ENCODE assay signal across 22 mouse cellular contexts in the genomic region with DNA sequence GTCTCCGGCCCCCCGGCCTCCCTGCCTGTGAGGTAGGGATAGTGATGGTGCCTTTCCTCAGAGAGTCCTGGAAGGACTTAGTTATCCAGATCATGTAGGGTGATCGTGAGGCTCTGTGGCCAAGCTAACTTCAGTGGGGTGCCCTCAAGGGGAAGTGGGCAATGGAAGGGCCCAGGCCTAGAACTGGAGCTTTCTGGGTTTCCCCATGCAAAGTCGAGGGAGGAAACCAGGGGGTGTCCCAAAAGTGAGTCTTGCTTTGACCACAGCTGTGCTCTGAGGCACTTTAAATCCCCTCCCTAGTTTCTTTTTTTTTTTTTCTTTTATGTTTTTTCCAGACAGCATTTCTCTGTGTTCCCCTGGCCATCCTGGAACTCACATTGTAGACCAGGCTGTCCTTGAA. TPM values are rescaled to one million over a fixed set of nuclear protein-coding genes. Genes with fewer than 3 reads are reported as not detected.
DNase-seq lines count a peak whose midpoint lies in the region; ATAC-seq and TF ChIP-seq lines count a peak whose summit lies in the region.
"Had no signal": no experiment of that assay in that cellular context is flagged by ENCODE, and none has a peak within 500 bp of the region (broad histone marks: within the 10 kb centered on the region; RNA-seq: fewer than 3 reads in every experiment).

No protein-coding gene starts in this region.

- TF ChIP-seq CTCF in left cerebral cortex, adult 2 months (IDR thresholded peaks at IDR 0.05) = no peak

- WGBS in heart, embryonic 10.5 days = 85% methylated on average over 4 of the region's 4 CpGs

- H3K4me1 ChIP-seq in heart, embryonic 10.5 days = no peaks in the 10 kb centered on the region
- H3K4me1 ChIP-seq: forebrain, embryonic 10.5 days; intestine, embryonic 15.5 days; liver, embryonic 13.5 days; midbrain, embryonic 15.5 days; stomach, embryonic 15.5 days had no signal

- no peak overlapping the region for H3K27ac ChIP-seq in heart, embryonic 10.5 days
- no peak overlapping the region for H3K27ac ChIP-seq in left cerebral cortex, adult 2 months
- H3K27ac ChIP-seq: forebrain, embryonic 10.5 days; hindbrain, embryonic 15.5 days; intestine, embryonic 15.5 days; layer of hippocampus, adult 2 months; limb, embryonic 13.5 days; liver, embryonic 13.5 days; midbrain, embryonic 15.5 days; stomach, embryonic 15.5 days had no signal

- H3K27me3 ChIP-seq in heart, embryonic 10.5 days (ENCODE audit: insufficient read depth, poor library complexity, severe bottlenecking) = no peaks in the 10 kb centered on the region
- H3K27me3 ChIP-seq: hindbrain, embryonic 15.5 days; intestine, embryonic 15.5 days; limb, embryonic 13.5 days; liver, embryonic 13.5 days; midbrain, embryonic 15.5 days; stomach, embryonic 15.5 days had no signal

- intact Hi-C loops in left cerebral cortex, adult 2 months (cut with DNase I) = no loop called here

- H3K4me3 ChIP-seq in heart, embryonic 10.5 days = no peak overlapping the region
- H3K4me3 ChIP-seq in left cerebral cortex, adult 2 months = no peak overlapping the region
- H3K4me3 ChIP-seq: forebrain, embryonic 10.5 days; hindbrain, embryonic 15.5 days; intestine, embryonic 15.5 days; layer of hippocampus, adult 2 months; limb, embryonic 13.5 days; liver, embryonic 13.5 days; midbrain, embryonic 15.5 days; myocyte; stomach, embryonic 15.5 days had no signal

- H3K9me3 ChIP-seq in heart, embryonic 10.5 days = no peaks in the 10 kb centered on the region
- H3K9me3 ChIP-seq: forebrain, embryonic 10.5 days; hindbrain, embryonic 15.5 days; intestine, embryonic 15.5 days; limb, embryonic 13.5 days; liver, embryonic 13.5 days; midbrain, embryonic 15.5 days; stomach, embryonic 15.5 days had no signal

- peak; percentile 61 for ATAC-seq in activated CD4-positive, CD25-positive, alpha-beta regulatory T cell, adult 4 months
- ATAC-seq in monocyte, adult 5-6 weeks (replicated peaks; ENCODE audit: insufficient number of reproducible peaks, low FRiP score, low TSS enrichment, poor library complexity, severe bottlenecking) = 0 out of 2 replicates have a peak, but pooled peaks have one; percentile 23
- ATAC-seq: forebrain, postnatal 0 days; intestine, embryonic 15.5 days; midbrain, embryonic 15.5 days had no signal

- H3K36me3 ChIP-seq in heart, embryonic 10.5 days = peaks cover 13% of the 10 kb centered on the region; the same call in 1 of the 2 replicates
- H3K36me3 ChIP-seq: forebrain, embryonic 10.5 days; hindbrain, embryonic 15.5 days; midbrain, embryonic 15.5 days; stomach, embryonic 15.5 days had no signal

- peak; percentile 33 for DNase-seq in thymus, postnatal 25 days
- DNase-seq in thymus, postnatal 10 days (ENCODE audit: low spot score in 2 of 2) = no peak
- no peak for DNase-seq in heart, embryonic 10.5 days (ENCODE audit: low spot score)
- DNase-seq in ovary, postnatal 10 days (ENCODE audit: low spot score) = no peak
- no peak for DNase-seq in left cerebral cortex, adult 2 months (ENCODE audit: extremely low spot score in 1 of 2, low spot score in 2 of 2)
- DNase-seq: cerebellum, adult 11 months; forebrain, postnatal 0 days; gastrocnemius, postnatal 25 days; kidney, adult 8-10 months; kidney, postnatal 10 days; liver, embryonic 13.5 days; lung, adult 2 months had no signal

RNA-seq across cellular contexts. Expression of a gene that starts 47.3 kb away (rescaled TPM):
- 10 to 100 TPM; 41.7 to 60.6 TPM for polyA plus RNA-seq in activated CD4-positive, CD25-positive, alpha-beta regulatory T cell, adult 4 months (2017; shearing (Covaris generic))
- 60.2 to 126 TPM (median 89.9 TPM) in 3 replicates for total RNA-seq in monocyte, adult 5-6 weeks (2017)
- polyA plus RNA-seq in heart, embryonic 10.5 days (2016; fragmentation: Nextera tagmentation; extraction: Ambion mirVana) = 8.9 and 9.0 TPM in 2 replicates
- total RNA-seq in left cerebral cortex, adult 2 months (2021) = 1 to 10 TPM; 3.8 to 5.9 TPM
